Mouse (Mus musculus) spleen, adult 2 months (tissue): ENCODE measurements around the gene AI481877.

ENCODE experiments used
- CTCF ChIP-seq: fragments of 200-500 bp; IDR thresholded peaks from 2 replicates; pipeline ENCODE4 v1.5.1; 2011; ENCODE audit warnings: mild to moderate bottlenecking, inconsistent platforms; ENCODE audit not compliant: insufficient read depth, insufficient read length, insufficient replicate concordance; ENCODE audit errors: extremely low read depth
- POLR2A ChIP-seq: fragments of 200-500 bp; IDR thresholded peaks from 2 replicates; pipeline ENCODE4 v1.6.1; 2011; ENCODE audit warnings: low read depth, low read length, inconsistent platforms

DNA sequence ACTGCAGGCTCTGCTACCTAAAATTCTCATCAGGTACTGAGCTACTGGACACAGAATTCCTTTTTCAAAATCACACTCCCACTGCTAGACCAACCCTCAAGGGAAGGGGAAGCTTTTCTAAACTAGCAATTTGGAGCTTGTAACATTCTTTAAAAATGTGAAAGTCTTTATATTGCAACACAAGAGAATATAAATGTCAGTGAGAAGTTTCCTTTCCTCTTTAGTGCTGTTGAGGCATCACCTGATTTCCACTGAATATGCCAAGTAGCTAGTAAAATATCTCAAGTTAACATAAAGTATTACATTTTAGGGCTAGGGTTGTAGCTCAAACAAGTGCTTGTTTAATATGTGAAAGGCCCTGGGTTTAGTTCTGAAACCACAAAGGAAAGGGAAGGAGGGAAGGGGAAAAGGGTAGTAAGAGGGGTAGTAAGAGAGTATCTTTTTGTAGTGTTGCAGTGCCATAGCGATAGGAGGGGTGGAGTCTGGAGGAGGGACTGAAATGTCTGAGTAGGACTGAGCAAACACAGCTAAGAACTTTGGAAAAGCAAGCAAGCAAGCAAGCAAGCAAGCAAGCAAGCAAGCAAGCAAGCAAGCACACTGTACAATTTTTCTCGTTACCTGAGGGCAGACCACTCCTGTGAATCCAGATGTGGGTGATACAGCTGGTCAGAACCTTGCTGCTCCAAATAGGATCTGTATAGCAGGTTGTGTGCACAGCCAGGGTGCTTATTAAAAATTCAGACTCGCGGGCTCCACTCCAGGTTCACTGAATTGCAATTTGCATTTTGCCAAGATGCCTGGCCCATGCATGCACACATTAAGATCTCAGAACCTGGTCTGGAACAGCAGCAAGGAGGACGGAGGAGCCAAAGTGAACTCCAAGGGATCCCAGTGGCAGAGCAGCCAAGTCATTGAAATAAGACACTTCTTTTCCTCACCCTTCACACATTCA lies 42.8 kb upstream of the AI481877 start:
- TF ChIP-seq CTCF (no peak), POLR2A (no peak)
